Mouse (Mus musculus): ENCODE results near the gene Stn1. TPM values are rescaled to one million over a fixed set of nuclear protein-coding genes. Genes with fewer than 3 reads are reported as not detected.

Stn1 gene
- total RNA-seq, 2 experiments from 2014 or later = 8.8 to 9.3 TPM

GRCm38 (mm10) chr19:47510473-47511293 is 26.6 kb downstream of the Stn1 start:
- DNase-seq (ENCODE audit: low spot score in 2 of 2) = no peak

DNA sequence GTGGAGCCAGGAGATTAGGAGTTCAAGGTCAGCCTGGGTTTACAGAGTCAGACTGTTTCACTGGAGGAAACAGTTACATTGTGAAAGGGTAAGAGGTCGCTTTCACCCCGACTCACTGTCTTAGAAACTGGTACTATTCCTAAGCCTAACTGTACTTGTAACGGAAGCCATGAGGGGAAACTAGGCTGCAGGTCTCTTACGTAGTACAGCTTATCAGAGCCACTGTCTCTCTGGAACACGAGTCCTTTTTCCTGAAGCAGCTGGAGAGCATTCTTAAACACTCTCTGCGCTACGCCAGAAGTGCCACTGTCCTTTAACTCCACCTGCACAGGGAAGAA is 27.2 kb downstream of the Stn1 start:
- no peak for DNase-seq (ENCODE audit: low spot score in 2 of 2)

DNA sequence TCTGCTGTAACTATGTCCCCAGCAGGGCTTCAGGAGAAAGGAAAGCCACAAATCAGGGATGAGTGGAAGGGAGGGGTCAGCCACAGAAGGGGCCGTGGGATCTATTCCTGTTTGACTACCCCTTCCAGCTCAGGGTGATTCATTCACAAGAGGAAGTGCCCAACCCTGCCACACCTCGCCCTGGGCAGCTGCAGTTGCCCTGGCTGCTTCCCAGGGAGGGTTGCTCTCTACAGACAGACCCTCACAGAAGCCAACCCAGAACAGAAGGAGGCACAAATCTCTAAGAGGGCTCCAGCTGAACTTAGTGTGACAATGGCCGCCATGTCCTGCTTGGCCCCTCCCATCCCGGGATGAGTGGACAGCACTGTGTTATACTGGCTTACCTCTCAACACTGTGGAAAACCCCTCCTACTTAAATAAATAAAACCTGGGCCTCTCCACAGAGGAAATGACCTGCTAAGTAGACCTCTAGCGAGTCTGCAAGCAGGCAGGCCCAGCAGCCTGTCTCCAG is 28.5 kb downstream of the Stn1 start:
- no peak for DNase-seq (ENCODE audit: low spot score in 2 of 2)

DNA sequence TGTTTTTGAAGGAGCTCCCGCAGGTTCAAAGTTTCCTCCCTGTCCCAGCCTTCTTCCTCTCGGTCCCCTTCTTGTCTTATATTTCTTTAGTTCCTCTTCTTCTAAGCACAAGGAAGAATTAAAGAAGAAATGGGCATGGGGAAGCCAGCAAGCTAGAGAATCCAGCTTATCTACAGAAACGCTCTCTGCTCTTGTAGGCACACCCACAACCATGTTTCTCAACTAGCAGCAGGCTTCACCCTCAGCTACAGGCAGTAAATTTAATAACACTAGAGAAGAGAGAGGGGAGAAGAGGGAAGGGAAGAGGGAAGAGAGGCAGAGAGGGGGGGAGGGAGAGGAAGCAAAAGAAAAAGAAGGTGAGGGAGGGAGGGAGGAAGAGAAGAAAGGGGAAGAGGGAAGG is 29.1 kb downstream of the Stn1 start:
- no peak for DNase-seq (ENCODE audit: low spot score in 2 of 2)

DNA sequence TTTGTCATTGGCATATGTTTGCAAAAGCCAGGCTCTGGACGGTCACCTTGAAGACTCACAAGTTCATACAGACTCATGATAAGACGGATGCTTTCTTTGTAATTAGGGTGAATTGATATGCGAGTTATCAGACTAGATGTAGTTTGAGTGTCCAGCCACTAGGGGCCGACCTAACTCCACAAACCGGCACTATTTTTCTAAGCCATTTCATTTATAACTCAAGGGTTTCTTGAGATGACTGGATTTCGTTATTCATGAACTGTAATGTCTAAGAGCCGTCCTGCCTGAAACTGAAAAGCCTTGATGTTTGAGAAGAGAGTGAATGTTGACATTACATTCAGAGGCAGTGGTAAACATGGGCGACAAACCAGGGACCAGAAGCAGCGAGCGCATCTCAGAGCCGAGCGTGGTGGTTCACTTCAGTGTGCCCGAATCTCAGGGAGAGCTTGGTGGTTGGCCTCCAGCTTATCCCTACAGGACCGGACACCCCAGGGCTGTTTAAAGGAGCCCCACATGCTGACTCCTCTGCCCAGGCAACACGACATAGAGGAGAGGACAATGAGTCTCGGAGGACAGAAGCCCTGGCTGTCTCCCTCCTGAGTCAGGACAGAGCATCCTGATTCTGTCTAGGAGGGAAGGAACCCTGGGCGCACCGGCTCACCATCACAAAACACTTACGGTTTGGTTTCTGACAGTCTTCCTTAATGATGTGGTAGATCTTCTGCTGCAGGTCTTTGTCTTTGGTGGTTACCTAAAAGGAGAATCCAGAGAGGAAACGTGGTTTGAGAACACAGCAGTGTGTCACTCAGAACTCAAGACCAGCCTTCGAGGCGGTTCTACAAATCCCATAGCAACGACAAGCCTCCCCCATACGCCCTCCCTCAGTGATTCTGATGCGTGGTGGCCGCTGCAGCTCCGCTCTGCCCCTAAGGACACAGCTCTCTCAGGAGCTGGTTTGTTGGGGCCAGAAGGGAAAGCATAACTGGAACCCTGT is 29.9 kb downstream of the Stn1 start:
- peak; percentile 62 to 73 for DNase-seq (ENCODE audit: low spot score in 2 of 2)

GRCm38 (mm10) chr19:47503625-47504024 is 33.7 kb downstream of the Stn1 start:
- DNase-seq (ENCODE audit: low spot score in 2 of 2) = no peak

- no peak for DNase-seq (ENCODE audit: low spot score in 2 of 2)
These were observed 34.7 kb downstream of the Stn1 start for GRCm38 (mm10) chr19:47502563-47502962.

- no peak for DNase-seq (ENCODE audit: low spot score in 2 of 2)
These were observed 36.8 kb downstream of the Stn1 start for GRCm38 (mm10) chr19:47500389-47501011.

DNA sequence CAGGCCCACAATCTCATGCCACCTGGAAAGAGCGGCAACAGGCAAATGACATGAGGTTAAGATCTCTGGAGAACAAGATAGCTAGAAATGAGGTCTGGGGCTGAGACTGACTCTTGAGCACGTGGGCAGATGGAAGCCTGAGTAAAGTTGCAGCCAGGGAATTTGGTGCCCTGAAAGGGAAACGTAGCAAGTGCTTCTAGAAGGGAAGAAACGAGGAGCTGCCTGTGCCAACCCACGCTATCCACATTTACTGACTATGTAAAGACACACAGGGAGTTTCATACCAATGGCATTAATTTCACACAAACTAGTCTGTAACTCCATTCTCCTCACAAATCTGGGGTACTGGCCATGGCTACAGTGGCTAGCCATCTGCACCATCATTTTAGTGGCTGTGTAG is 37.5 kb downstream of the Stn1 start:
- no peak for DNase-seq (ENCODE audit: low spot score in 2 of 2)

DNA sequence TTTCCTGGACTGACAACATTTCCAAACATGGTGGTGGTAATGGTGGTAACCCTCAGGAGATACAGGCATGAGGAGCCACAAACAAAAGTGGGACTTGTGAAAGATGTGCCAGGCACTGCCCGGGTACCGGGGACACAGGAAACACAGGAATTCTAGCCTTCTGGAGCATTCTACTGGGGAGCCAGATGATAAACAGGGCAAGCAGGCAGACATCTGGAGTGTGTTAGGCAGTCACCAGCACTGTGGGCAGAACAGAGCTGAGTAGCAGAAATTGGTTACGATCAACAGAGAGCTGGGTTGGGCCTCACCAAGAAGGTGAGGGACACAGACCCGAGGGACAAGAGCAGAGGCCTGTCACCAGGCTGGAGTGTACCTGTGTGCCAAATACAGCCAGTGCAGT is 38.4 kb downstream of the Stn1 start:
- DNase-seq (ENCODE audit: low spot score in 2 of 2) = no peak

- no peak for DNase-seq (ENCODE audit: low spot score in 2 of 2)
These were observed 39.6 kb downstream of the Stn1 start for GRCm38 (mm10) chr19:47497736-47498135.

DNA sequence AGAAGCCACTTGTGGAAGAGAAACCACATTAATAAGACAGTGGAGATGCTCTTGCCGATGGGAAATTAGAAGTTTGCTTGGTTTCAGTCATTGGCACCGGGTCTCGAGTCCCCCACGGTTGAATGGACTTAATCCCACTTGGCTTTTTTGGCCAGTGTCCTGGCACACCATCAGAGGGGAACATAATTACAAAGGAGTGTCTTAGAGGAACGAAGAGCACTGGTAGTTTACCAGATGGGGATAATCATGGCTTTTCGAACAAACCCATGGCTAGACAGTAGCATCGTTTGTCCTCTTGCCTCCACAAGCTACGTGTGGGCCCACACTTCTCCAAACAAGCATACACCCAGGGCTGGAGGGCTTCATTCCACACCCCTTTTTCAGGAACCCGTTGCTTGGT is 40.0 kb downstream of the Stn1 start:
- DNase-seq (ENCODE audit: low spot score in 2 of 2) = no peak

GRCm38 (mm10) chr19:47493017-47493997 is 44.0 kb downstream of the Stn1 start:
- no peak for DNase-seq (ENCODE audit: low spot score in 2 of 2)

DNA sequence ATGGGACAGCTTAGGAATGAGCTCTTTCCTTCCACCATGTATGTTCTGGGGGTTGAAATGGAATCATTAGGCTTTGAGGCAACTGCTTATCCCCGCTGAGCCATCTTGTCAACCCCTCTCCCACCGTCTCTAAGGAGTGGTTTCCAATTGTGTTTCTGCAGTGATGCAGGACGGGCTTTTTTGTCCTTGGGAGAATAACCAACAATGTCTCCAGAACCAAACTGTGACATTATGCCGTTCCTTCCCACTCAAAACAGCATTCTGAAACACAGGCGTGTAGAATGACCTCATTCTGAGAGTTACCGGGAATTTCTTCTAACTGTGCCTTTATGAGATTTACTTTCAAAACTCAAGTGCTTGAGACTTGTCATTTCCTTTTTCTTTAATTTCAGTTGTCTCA is 44.9 kb downstream of the Stn1 start:
- DNase-seq (ENCODE audit: low spot score in 2 of 2) = no peak

- no peak for DNase-seq (ENCODE audit: low spot score in 2 of 2)
These were observed 45.5 kb downstream of the Stn1 start for GRCm38 (mm10) chr19:47491853-47492252.

GRCm38 (mm10) chr19:47489233-47489632 is 48.1 kb downstream of the Stn1 start:
- no peak for DNase-seq (ENCODE audit: low spot score in 2 of 2)

- peak in 1 of 2 experiments; percentile 43 for DNase-seq (ENCODE audit: low spot score in 2 of 2)
These were observed 49.1 kb downstream of the Stn1 start for GRCm38 (mm10) chr19:47488250-47488649.

- DNase-seq (ENCODE audit: low spot score in 2 of 2) = no peak
These were observed 49.7 kb downstream of the Stn1 start for GRCm38 (mm10) chr19:47487572-47487971.

GRCm38 (mm10) chr19:47485997-47486566 is 51.2 kb downstream of the Stn1 start:
- DNase-seq (ENCODE audit: low spot score in 2 of 2) = no peak

- DNase-seq (ENCODE audit: low spot score in 2 of 2) = no peak
These were observed 53.2 kb downstream of the Stn1 start for GRCm38 (mm10) chr19:47484110-47484509.
